Mouse (Mus musculus): ENCODE measurements at regions not wholly inside any gene's neighbourhood (a gene's known extent, or its start where the extent isn't known, plus 50 kb on each side); places are given as distances from the start of the nearest gene placed in this dataset.
"Not testable (repeated sequence)": the region's sequence is repeated elsewhere in the genome, so short reads cannot be mapped to it uniquely, and the experiment has no call there.

DNA sequence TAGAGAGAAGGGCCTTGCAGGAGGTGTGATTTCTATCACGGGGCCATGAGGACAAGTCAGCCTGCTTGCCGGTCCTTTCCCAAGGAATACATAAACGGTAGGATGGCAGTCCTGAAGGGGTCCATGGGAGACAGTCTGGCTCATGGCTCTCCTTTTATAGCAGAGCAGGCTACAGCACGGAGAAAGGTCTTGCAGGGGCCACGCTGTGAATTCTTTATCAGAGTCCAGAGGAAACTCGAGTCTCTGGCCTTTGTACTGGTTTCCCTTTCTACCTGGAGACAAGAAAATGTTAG is 1984.0 kb downstream of the 4930444P10Rik start:
- no peak for ATAC-seq

DNA sequence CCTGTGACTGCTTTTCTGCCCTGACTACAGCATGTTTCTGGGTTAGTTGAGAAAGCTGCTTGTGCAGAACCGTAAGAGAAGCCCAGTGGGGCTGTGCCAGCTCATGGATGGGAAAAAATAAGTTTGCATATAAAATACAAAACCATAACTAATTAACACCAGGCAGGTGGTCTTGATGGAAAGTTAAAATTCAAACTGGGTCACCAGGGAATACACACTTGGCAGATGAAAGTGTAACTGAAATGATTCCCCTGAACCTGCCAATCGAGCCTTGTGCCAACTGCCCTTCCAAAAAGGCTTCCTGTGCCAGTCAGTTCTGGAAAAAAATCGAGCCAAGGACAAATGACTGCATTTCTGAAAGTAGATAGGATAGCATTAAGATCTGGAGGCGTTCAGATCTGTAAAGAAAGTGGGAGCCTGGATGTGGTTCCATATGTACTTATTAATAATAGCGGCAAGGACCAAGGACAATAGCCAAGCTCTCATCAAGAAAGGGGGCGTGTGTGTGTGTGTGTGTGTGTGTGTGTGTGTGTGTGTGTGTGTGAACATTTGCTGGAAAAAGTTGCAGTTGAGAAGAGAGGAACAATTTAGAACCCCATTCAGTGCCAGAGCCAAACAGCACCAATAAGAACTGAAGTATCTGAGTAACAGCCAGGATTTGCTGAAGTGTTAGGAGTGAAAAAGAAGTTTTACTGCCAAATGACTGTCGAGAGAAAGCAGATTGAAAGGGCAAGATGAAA is 1984.5 kb downstream of the 4930444P10Rik start:
- ATAC-seq = no peak

DNA sequence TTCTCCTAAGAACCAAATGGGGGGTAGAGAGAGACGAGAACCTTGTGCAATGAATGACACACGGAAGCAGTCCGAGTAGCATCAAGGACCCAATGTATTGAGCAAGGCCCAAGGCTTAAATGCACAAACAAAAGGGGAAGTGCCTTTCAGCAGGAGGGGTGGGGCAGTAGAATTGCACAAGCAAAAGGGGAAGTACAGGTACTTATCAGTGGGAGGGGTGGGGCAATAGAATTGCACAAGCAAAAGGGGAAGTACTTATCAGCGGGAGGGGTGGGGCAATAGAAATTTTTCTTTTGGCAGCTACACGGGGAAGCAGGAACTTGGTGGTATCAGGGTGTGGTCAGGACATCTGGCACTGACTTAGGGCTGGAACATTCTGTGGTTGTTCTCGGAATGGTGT is 1987.6 kb downstream of the 4930444P10Rik start:
- not testable (repeated sequence) for ATAC-seq

DNA sequence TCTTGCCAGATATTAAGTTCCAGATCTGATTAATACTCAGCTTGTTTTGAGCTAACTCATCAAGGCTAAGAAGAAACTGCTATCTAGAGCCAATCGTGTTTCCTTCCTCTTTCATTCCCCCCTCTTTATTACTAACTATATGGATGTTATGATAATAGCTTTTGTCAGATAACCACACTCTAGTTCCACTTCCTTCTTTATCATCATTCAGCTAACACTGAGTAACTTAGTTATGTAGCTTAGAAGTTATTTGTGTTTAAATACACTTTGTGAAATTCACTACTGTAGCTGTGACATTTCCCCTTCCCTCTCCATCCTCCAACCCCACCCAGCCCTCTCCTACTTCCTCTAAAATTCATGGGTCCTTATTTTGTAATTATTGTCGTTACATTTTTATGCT is 1988.6 kb downstream of the 4930444P10Rik start:
- ATAC-seq = no peak

DNA sequence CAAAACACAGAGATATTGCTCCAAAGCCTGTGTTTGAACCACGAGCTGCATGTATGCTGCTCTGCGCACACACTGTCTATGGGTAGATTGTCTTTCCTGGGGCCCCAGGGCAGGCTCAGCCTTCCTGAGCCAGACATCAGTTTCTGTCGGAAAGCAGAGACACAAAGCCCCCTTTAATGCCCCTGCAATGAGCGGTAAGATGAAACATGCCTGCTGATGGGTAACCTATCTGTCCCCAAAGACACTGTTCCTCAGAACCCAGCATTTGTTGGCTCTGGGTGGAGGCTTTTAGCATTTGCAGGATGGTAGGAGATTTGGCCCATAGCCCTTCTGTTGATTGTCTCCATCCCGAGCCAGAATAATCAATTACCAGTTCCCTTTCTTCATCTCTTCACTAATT is 1994.1 kb downstream of the 4930444P10Rik start:
- no peak for ATAC-seq

DNA sequence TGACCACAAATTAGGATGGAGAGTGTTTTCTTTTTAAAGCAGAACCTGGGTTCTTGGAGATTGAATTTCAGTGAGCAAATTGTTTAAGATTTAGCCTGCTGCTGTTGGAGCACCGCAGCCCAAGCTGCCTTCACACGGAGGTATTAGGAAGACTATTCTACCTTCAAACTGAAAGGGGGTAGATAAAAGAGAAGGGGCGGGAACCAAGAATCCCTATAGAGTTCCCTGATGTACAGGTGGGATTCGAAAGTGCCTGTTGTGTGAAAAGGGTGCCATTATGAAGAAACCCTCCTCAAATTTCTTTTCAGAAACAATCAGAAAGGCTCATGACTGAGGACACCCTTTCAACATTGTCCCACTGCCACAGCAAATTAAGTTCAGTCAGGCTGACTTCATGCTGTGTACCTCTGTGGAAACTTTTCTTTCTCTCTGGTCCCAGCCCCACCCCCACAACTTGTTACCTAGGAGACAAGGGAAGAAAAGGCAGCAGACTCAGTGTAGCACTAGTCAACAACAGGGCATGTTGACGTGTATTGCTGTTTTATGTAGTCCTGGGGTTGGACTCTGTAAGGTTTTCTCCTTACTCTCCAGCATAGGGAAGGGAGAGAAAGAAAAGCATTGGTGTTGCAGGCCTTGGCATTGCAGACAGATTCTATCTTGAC is 1995.4 kb downstream of the 4930444P10Rik start:
- no peak for ATAC-seq

DNA sequence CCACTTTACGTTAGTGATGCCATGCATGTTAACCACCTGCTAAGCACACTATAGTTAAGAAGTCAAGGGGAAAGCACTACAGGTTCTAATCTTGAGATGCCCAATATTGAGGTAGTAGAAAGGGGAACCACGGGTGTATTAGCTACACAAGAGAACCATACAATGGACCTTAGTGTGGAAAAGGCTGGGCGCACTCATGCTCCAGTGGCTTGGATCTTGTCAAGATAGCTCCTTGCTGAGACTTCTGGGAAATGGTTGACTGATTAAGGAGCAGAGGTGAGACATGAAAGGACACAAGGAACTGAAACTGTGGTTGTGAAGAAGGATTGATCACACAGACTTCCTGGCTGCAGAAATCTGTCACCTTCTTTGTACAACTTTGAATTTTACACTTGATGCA is 2028.3 kb downstream of the 4930444P10Rik start:
- no peak for ATAC-seq

DNA sequence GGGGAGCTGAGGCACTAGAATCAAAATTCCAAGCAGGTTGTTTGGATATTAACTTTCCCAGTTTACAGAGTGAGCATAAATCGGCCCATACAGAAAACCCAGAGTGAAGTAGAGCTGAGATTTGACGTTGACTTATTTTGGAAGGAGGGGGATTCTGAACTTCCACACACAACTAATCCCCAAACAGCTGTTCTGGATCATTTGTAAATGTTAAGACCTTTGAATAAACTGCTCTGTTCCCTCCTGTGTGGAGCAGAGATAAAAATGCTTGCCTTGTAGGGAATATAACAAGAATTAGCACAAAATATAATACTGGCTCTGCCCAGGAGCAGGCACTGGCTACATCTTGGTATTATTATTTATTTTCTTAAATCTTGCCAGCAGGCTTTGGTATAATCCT is 2057.0 kb downstream of the 4930444P10Rik start:
- no peak for ATAC-seq

DNA sequence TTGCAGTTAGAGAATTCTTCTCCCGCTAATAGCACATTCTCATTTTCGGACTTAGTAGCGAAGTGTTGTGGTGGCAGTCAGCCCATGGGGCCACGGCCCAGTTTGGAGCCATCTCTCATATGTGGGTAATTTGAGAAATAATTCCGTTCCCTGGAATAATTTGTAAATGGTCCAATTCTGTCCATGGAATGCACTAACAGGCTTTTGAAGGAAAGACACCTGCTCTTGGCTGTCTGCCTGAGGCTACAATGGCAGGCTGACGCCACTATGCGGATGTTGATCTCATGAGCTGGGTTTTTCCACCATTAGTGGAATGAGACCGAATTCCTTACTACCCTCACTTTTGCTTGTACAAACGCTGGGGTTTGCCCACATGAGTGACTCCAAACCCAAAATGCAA is 2081.6 kb downstream of the 4930444P10Rik start:
- no peak for ATAC-seq

DNA sequence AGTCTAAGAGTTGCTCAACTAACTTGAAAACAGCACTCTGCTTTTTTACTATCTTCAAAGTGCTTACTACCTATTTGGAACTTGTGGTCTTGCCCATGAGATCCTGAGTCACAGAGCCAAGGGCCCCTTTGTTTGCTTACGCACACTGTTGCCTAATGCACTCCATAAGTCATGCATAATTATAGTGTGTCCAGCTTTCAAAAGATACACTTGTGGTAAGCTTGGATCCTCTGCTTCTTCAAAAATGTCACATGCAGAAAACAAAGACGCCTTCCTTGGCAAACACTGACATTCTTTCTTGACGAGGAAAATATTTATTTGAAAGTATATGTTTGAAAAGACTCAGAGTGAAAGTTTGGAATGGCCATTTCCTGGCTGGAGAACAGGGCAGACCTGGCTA is 2082.3 kb downstream of the 4930444P10Rik start:
- ATAC-seq = no peak

DNA sequence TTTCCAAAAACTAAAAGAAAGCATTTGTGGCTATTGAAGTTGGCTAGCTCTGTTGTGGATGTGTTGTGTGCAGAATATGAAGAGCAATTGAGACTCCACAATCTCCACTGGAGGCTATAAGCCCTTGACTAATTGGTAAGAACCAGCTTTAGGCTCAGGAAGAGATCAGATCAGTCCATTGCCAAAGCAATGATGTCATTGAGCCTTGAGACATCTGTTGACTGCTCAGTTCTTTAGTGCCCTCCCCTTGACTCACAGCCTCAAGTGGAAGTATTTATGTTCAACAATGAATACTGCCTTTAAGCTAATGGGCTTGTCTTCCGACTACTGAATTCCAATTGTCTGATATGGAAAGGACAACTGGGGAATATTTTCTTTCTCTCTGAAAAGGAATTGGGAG is 2090.6 kb downstream of the 4930444P10Rik start:
- no peak for ATAC-seq

DNA sequence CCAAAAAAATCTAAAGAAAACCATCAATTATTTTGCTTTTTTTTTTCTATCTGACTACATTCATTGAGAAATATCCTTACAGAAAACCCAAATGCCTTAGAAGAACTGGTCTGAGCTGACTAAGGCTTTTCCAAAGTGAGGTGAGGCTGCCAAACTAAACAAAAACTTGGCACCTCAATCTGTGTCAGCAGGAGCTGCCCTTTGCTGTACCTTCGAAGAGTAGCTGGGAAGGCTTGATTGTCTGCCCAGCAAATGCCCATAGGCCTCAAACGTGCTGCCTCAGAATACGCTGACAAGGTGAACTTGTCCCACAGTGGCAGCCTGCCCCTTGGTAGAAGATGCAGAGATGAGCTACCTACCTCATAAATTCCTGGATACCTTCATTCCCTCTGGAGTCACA is 2091.7 kb downstream of the 4930444P10Rik start:
- ATAC-seq = no peak

DNA sequence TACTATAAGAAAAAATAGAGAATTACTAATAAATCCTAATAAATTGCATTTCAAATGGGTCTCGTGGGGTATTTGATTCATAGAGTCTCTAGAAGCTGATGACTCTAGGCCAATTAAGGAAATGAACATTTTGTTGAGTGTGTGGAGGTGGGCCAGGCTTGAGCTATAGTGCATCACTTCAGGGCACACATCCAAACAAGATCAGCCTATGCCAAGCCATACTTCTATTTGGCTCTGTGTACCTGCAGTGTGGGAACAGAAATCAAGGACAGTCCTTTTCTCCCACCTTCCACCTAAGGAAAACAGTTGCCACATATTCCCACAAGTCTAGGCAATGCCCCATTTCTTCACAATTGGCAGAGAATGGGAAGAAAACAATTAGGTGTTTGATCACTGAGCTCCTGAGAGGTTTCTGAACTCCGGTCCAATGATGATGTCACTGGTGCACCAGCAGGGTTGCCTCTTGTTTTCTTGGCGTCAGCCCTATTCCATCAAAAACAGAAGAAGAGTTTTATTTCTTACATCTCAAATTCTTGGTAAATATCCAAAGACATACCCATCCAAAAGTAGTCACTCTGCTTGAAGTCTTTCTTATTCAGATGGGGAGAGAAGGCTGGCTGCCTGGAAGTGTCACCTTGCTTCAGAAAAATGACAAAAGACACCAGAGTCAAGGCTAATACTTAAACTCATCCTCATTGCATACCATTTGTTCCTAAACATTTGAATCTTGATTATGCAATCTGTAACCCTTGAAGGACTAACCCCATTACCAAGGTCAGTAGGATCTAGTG is 2092.3 kb downstream of the 4930444P10Rik start:
- no peak for ATAC-seq

DNA sequence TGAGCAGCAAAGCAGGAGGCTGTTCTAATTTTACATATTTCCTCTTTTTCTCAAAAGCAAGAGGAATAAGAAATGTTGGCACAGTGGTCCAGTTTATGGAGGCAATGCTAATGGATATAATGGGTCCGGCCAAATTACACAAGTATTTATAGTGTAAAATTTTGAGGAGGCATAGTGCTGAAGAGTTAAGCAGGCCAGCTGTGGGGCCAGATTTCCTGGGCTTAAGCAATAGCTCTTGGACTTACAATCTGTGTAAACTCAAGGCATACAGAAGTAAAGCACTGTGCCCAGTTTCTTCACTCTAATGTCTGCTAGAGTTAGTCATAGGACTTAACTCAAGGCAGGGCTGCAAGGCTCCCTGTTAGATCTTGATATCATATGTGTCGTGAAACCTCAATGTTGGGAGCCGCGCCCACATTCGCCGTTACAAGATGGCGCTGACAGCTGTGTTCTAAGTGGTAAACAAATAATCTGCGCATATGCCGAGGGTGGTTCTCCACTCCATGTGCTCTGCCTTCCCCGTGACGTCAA is 2094.9 kb downstream of the 4930444P10Rik start:
- ATAC-seq = no peak

DNA sequence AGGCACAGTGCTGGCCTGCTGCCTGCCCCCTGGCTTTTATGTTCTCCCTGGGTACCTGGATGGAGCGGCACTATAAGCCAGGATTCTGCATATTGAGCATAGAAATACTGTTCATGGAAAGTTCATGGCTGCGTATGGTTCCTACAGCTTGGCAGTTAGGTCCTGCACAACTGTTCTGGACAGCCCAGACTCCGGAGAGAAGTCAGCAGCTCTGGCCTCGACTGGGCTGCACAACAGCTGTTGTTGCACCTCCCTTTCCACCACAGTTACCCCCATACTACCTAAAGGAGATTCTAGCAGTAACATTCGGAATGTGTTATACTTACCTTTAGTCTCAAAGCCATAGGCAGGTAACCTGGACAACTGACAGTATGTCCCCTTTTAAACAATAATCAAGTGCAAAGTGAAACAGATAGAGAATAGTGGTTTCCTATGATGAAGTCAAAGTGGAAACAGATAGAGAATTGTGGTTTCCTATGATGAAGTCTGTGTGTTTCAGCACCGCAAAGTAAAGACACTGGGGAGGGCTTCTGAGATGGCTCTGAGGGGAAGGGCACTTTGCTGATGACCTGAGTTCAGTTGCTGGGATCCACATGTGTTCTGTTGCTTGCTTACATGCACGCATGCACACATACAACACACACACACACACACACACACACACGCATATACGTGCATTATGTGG is 2099.2 kb downstream of the 4930444P10Rik start:
- no peak for ATAC-seq

DNA sequence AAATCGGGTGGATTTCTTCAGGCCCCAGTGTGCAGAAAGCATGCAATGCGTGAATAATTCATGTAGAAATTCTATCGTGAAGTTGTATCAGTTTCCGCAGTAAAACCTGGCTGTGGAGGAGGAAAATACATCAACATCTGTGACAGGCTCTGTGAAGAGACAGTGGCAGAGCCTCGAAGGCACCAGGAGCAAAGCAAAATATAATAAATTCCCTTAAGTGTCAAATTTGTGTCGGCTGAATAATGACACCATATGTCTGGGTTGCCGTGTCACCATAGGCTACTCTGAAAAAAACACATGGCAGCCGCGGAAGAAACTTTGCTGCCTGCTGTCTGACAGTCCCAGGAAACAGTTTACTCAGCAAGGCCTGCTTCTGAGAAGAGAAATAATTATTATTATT is 2100.1 kb downstream of the 4930444P10Rik start:
- no peak for ATAC-seq

DNA sequence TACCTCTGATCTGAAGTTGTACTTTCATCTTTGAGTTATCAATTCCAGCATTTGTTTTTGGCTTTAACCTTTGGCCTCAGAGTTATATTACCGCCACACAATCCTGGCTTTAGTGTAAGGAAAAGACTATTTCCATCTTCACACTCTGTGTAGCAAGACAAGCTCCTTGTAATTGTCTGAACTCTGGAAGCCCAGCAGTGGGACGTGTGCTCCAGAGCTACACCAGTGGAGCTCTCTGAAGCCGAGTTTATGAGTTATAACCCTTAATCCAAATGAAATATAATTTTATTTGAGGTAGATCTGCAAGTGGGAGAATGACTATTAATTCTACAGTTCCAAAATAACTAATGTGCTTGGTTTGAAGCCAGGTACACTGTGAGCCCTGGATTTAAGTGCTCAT is 2103.8 kb downstream of the 4930444P10Rik start:
- no peak for ATAC-seq

DNA sequence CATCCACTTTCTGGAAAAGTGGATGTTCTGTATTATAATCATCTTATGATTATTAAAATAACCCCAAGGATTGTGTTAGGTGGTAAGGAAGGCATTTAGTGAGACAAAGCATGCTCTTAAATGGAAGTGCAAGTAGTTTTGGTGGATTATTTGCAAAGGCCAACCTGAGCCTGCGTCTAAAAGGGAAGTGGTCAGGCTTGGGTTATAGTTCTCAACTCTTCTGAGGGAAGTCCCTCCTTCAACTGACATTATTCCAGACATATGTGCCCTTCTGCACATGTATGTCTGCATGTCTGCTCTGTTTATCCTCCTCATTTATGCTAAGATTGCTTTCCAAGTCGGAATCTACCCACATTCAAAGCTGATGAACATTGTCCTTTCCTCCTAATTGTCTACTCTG is 2108.3 kb downstream of the 4930444P10Rik start:
- no peak for ATAC-seq

DNA sequence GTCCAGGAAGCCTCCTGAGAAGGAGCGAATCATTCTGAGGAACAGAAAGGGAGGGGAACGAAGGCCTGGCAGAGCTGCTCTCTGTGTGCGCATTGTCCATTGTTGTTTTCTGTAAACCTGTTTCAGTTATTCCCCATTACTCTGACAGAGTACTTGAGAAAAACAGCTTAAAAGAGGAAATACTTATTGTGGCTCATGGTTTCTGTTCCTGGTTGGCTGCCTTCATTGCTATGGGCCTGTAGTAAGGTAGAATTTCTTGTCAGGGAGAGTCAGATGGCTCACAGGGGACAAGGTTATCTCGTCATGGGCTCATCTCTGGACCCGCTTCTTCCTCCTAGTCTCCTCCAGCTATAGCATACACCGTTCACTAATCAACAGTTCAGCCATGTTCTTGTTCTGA is 2112.9 kb downstream of the 4930444P10Rik start:
- no peak for ATAC-seq

DNA sequence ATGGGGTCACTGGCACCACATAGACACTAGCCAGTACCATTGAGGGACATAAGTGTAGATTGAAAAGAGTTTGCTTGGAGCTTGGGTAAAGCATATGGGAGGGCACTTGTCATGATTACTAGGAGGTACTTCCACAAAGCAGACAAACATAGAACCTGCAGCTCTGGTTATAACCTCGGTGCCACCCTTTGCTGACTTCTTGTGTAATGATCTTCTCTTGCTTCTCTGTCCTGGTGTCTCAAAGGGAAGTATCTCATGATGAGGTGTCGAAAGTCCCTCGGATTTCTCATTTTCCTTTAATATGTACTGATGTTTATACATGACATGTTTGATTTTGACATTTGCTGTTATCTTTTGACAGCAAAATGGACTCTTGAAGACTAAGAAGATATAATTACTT is 2114.5 kb downstream of the 4930444P10Rik start:
- ATAC-seq = no peak

DNA sequence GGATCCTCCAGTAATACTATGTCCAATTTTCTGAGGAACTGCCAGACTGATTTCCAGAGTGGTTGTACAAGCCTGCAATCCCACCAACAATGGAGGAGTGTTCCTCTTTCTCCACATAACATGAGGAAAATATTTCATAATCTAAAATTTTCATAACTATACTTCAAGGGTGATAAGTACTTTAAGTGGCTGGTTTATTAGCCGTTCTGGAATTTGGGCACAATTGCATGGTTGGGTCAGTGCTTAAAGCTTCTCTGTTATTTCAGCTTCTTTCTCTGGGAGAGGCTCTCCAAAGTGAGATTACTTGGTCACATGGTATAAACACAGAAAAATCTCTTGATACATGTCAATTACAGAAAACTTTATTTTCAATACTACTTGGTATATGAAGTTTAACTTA is 2115.9 kb downstream of the 4930444P10Rik start:
- no peak for ATAC-seq

DNA sequence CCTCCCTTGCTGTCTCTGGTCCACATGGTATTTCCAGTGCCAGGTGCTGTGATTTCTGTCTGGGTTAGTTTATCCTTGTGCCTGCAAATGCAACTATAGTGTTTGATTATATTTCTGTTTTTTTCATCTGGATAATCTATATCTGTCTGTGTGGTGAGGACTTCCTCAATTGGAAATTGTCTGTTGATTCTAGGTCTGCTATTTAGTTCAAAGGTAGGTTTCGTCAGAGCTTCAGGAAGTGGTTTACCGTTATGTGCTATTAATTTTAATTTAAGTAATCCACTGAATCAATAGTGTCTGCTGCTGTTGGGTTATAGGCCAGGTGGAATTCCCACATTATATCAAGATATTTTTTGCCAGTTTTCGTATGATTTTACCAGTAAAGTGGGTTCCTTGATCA is 2143.9 kb downstream of the 4930444P10Rik start:
- no peak for ATAC-seq

DNA sequence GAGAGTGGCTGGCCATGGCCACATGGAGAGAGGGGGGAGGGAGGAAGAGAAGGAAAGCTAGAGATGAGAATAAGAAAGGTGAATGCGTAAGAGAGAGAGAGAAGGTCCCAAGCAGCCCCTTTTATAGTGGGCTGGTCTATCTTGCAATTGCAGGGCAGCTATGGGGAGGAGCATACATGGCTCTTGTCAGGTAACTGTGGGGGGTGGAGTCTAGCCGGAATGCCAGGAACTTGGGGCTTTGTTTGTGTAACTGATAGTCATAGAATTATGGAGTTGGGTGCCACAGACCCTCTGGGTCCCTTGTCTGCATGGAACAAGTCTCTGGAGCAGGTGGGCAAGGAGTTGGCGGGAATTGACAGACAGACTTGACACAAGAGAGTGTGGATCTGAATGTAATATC is 2151.8 kb downstream of the 4930444P10Rik start:
- ATAC-seq = no peak
